Mouse (Mus musculus) forebrain, embryonic 13.5 days (tissue): ENCODE measurements around the gene Bcar3. TPM values are rescaled to one million over a fixed set of nuclear protein-coding genes. Genes with fewer than 3 reads are reported as not detected.

ENCODE experiments used
- ATAC-seq: fragments of 200-750 bp; cut with Nextera tagmentation; 2 replicates; pipeline ENCODE4 v1.8.0; 2017
- H3K27ac ChIP-seq: fragments of 300-500 bp; sonication (generic); 2 replicates; pipeline ENCODE4 v1.5.1; 2015; ENCODE audit warnings: inconsistent platforms, mild to moderate bottlenecking, moderate library complexity
- H3K27me3 ChIP-seq: fragments of 300-500 bp; sonication (generic); 2 replicates; pipeline ENCODE4 v1.6.1; 2015; ENCODE audit warnings: mild to moderate bottlenecking, inconsistent platforms
- H3K36me3 ChIP-seq: fragments of 300-500 bp; sonication (generic); 2 replicates; pipeline ENCODE4 v1.6.1; 2015; ENCODE audit warnings: mild to moderate bottlenecking, inconsistent platforms; ENCODE audit not compliant: poor library complexity, severe bottlenecking
- H3K4me1 ChIP-seq: fragments of 300-500 bp; sonication (generic); 2 replicates; pipeline ENCODE4 v1.6.1; 2015; ENCODE audit warnings: inconsistent platforms
- H3K4me2 ChIP-seq: fragments of 300-500 bp; sonication (generic); 2 replicates; pipeline ENCODE4 v1.6.1; 2015; ENCODE audit warnings: inconsistent platforms, mild to moderate bottlenecking, moderate library complexity
- H3K4me3 ChIP-seq: fragments of 300-500 bp; sonication (generic); 2 replicates; pipeline ENCODE4 v1.5.1; 2015; ENCODE audit warnings: mild to moderate bottlenecking, inconsistent platforms
- H3K9ac ChIP-seq: fragments of 300-500 bp; sonication (generic); 2 replicates; pipeline ENCODE4 v1.6.1; 2015; ENCODE audit warnings: mild to moderate bottlenecking, inconsistent platforms
- H3K9me3 ChIP-seq: fragments of 300-500 bp; sonication (generic); replicated peaks from 2 replicates; pipeline ENCODE4 v1.6.1; 2016; ENCODE audit warnings: inconsistent platforms
- WGBS: fragments of 180-500 bp; shearing (Covaris S2); methylation state at CpG from one replicate; pipeline ENCODE4 v1.1.7; 2015; 5-methylcytosine and 5-hydroxymethylcytosine counted together
- polyA plus RNA-seq: library from polyadenylated mRNA; unstranded; fragments of >200 nt; fragmentation: Nextera tagmentation; extraction: Ambion mirVana; gene quantifications from 2 replicates; pipeline ENCODE4 v1.2.1, GENCODE M21; 2015

The Bcar3 gene
- polyA plus RNA-seq, 1 experiment from 2014 or later: 6.0 TPM

- H3K27ac ChIP-seq: no peak overlapping the region
- ATAC-seq: no peak
- no peak overlapping the region for H3K4me3 ChIP-seq
- no peaks in the 10 kb centered on the region for H3K4me1 ChIP-seq
- no peaks in the 10 kb centered on the region for H3K9me3 ChIP-seq
- no peak overlapping the region for H3K9ac ChIP-seq
- H3K4me2 ChIP-seq: no peak overlapping the region
- H3K36me3 ChIP-seq: no peaks in the 10 kb centered on the region
- H3K27me3 ChIP-seq: no peaks in the 10 kb centered on the region
- 85% methylated on average over 9 of the region's 9 CpGs for WGBS
Observed at GRCm38 (mm10) chr3:122322226-122322625, 28.3 kb downstream of the Bcar3 start.

- Histone ChIP-seq H3K4me3 (no peak overlapping the region), H3K27me3 (no peaks in the 10 kb centered on the region), H3K9ac (no peak overlapping the region), H3K36me3 (no peaks in the 10 kb centered on the region), H3K4me2 (no peak overlapping the region), H3K27ac (no peak overlapping the region), H3K9me3 (no peaks in the 10 kb centered on the region), H3K4me1 (no peaks in the 10 kb centered on the region)
- 86% methylated on average over 6 of the region's 6 CpGs for WGBS
- ATAC-seq: no peak
Observed at GRCm38 (mm10) chr3:122323841-122324240, 29.9 kb downstream of the Bcar3 start.

DNA sequence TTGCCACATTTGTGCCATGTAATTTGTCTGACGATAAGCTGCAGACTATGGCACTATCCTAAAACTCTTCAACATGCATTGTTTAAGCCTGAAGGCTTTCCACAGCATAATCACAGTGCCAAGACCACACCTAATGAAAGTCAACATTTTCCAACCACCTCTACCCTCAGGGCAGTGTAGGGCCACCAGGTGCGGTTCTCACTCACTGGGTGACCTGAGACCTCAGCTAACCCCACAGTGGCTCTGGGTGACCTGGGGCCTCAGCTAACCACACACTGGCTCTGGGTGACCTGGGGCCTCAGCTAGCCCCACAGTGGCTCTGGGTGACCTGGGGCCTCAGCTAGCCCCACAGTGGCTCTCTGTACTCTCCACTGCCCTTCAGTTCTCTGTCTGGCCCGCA is 30.6 kb downstream of the Bcar3 start:
- Histone ChIP-seq H3K4me1 (no peaks in the 10 kb centered on the region), H3K9me3 (no peaks in the 10 kb centered on the region), H3K4me3 (no peak overlapping the region), H3K4me2 (no peak overlapping the region), H3K36me3 (no peaks in the 10 kb centered on the region), H3K9ac (no peak overlapping the region), H3K27me3 (no peaks in the 10 kb centered on the region), H3K27ac (no peak overlapping the region)
- 96% methylated on average over 3 of the region's 3 CpGs for WGBS
- ATAC-seq: no peak

DNA sequence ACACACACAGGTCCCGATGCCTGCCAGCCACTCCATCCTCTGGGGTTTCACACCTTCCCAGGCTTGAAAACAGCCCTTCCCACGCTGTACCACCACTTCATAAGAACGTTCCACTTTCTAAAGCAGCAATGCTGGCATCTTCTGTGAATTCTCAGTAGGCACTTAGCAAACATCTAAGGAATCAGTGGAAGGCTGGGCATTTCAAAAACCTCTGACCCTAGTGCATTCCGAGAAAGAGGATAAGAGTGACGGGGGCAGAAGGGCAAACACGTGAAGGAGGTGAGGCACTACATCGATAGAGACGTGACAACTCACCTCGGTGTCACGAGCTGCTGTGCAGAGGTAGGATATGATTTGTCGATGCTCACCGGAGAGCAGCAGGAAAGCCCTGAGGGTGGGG is 36.5 kb downstream of the Bcar3 start:
- Histone ChIP-seq H3K27me3 (no peaks in the 10 kb centered on the region), H3K9me3 (no peaks in the 10 kb centered on the region), H3K4me2 (no peak overlapping the region), H3K4me3 (no peak overlapping the region), H3K36me3 (no peaks in the 10 kb centered on the region), H3K27ac (no peak overlapping the region), H3K9ac (no peak overlapping the region), H3K4me1 (peaks cover 8% of the 10 kb centered on the region; the same call in 1 of the 2 replicates)
- no peak for ATAC-seq
- 86% methylated on average over 12 of the region's 12 CpGs for WGBS

DNA sequence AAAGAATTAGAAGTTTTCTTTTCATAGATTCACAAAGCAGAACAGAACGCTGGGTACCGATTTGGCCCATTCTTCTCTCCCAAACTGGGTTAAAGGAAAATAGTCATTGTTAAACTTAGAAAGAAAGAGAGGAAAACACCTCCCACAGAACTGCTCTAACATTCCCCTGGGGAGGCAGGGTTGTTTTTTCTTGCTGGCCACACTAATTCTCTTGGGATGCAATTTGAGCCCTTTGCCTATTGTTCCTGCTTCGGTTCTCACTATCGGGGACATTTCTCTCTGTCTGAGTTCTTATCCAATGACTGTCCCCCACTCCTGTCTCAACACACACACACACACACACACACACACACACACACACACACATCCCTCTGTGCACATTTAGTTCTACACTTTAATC is 39.6 kb downstream of the Bcar3 start:
- Histone ChIP-seq H3K27ac (no peak overlapping the region), H3K4me1 (peaks cover 8% of the 10 kb centered on the region; the same call in 1 of the 2 replicates), H3K4me3 (no peak overlapping the region), H3K36me3 (no peaks in the 10 kb centered on the region), H3K9me3 (no peaks in the 10 kb centered on the region), H3K27me3 (no peaks in the 10 kb centered on the region), H3K9ac (no peak overlapping the region), H3K4me2 (no peak overlapping the region)
- ATAC-seq: no peak
- WGBS: 10% methylated on average over 4 of the region's 4 CpGs

DNA sequence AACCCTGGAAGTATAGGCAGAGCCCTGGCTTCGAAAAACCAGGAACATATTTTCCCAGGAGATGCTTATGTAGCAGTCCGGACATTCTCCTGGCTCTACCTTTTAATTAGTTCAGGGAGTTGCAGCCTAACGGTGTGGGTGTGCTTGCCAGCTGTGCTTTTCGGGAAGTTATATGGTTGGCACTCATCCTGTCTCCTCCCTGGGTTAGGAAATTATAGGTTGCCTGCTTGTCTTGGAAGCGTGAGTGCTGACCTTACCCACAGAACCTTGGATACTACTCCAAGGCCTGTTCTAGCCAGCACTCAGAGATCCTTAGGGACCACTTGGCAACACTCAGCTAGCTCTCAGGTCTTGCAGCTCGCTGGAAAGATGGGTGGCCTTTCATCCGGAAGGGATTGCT is 40.0 kb downstream of the Bcar3 start:
- H3K36me3 ChIP-seq: no peaks in the 10 kb centered on the region

GRCm38 (mm10) chr3:122334375-122334774 is 40.4 kb downstream of the Bcar3 start:
- Histone ChIP-seq H3K27me3 (no peaks in the 10 kb centered on the region), H3K9ac (no peak overlapping the region), H3K4me3 (no peak overlapping the region), H3K4me2 (no peak overlapping the region), H3K36me3 (no peaks in the 10 kb centered on the region), H3K27ac (no peak overlapping the region), H3K4me1 (peaks cover 8% of the 10 kb centered on the region; the same call in 1 of the 2 replicates), H3K9me3 (no peaks in the 10 kb centered on the region)
- 83% methylated on average over 7 of the region's 7 CpGs for WGBS
- no peak for ATAC-seq

More for the DNA sequence above, 40.0 kb downstream of the Bcar3 start:
- 50% methylated on average over 7 of the region's 7 CpGs for WGBS
- Histone ChIP-seq H3K4me3 (no peak overlapping the region), H3K27ac (no peak overlapping the region), H3K4me1 (peaks cover 8% of the 10 kb centered on the region; the same call in 1 of the 2 replicates), H3K9me3 (no peaks in the 10 kb centered on the region), H3K4me2 (no peak overlapping the region), H3K27me3 (no peaks in the 10 kb centered on the region), H3K9ac (no peak overlapping the region)
- ATAC-seq: no peak

GRCm38 (mm10) chr3:122336030-122336429 is 42.1 kb downstream of the Bcar3 start:
- ATAC-seq: no peak
- H3K27ac ChIP-seq: no peak overlapping the region
- no peaks in the 10 kb centered on the region for H3K36me3 ChIP-seq
- peaks cover 8% of the 10 kb centered on the region; the same call in 1 of the 2 replicates for H3K4me1 ChIP-seq
- H3K9me3 ChIP-seq: no peaks in the 10 kb centered on the region
- H3K4me2 ChIP-seq: no peak overlapping the region
- no peak overlapping the region for H3K4me3 ChIP-seq
- no peak overlapping the region for H3K9ac ChIP-seq
- no peaks in the 10 kb centered on the region for H3K27me3 ChIP-seq
- 81% methylated on average over 4 of the region's 4 CpGs for WGBS

DNA sequence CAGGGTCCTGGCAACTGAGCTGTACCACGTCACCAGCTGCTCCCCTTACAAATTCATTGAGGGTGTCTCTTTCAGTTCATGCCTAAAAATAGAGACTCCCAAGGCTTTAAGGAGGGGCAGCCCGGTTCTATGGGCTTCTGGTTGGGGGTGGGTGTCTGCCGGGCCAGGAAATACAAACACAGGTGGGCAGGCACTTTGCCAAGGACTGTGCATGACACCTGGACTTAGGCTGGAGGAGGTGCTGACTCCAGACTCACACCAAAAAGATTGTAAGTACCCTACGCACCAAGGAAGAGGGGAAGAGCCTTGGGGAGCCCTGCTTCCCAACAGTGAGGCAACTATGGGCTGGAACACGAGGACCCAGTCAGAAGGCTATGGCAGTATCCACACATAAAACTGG is 44.1 kb downstream of the Bcar3 start:
- no peak for ATAC-seq
- H3K9ac ChIP-seq: no peak overlapping the region
- 73% methylated on average over 5 of the region's 5 CpGs for WGBS
- no peak overlapping the region for H3K4me2 ChIP-seq
- H3K9me3 ChIP-seq: no peaks in the 10 kb centered on the region
- H3K27ac ChIP-seq: no peak overlapping the region
- H3K36me3 ChIP-seq: no peaks in the 10 kb centered on the region
- H3K4me1 ChIP-seq: peaks cover 8% of the 10 kb centered on the region; the same call in 1 of the 2 replicates
- no peak overlapping the region for H3K4me3 ChIP-seq
- no peaks in the 10 kb centered on the region for H3K27me3 ChIP-seq

- Histone ChIP-seq H3K9me3 (no peaks in the 10 kb centered on the region), H3K4me3 (no peak overlapping the region), H3K4me1 (peaks cover 2% of the 10 kb centered on the region; the same call in 1 of the 2 replicates), H3K9ac (no peak overlapping the region), H3K4me2 (no peak overlapping the region), H3K27me3 (no peaks in the 10 kb centered on the region), H3K27ac (no peak overlapping the region), H3K36me3 (no peaks in the 10 kb centered on the region)
- ATAC-seq: no peak
- WGBS: 90% methylated on average over 7 of the region's 7 CpGs
Observed at GRCm38 (mm10) chr3:122338897-122339296, 45.0 kb downstream of the Bcar3 start.

DNA sequence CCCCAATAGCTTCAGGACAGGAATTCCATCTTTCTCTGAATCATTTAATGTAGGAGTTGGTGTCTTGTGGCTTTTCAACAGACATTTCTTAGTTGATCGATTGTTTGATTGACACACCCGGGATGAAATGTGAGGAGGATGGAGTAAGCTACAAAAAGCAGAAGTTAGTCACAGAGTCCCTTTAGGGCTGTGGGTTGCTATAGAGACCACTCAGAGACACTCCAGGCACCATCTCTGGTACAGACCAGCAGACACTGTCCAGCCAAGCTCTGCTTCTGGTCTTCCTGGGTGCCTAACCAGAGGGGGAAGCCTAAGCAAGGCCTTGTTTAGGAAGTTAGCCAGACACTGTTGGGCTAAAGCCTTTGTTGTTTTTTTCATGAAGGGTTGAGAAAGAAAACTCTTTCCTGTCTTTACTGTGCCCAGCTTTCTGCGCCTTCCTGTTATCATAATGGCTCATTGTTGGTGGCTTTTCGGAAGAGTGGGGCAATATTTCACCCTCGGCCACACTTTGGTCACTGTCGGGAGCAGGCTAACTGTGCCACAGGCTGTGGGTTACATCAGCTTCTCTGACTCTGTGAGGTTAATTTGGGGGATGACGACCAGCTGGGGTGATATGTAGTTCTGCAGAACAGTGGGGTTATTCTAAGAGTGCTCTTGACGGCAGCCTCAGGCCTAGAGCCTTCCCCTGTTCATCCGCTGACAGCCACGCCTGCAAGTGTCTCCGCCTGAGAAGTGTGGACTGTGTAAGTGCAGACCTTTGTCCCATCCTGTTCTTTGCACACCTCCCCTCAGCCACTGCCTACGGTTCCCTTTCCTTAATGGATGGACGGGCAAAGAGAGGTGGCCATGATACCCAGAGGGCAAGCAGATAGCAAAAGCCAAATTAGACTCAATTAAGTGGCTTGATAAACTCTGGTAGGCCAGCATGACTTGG is 46.5 kb downstream of the Bcar3 start:
- H3K4me3 ChIP-seq: no peak overlapping the region
- H3K27ac ChIP-seq: no peak overlapping the region
- 86% methylated on average over 13 of the region's 13 CpGs for WGBS
- no peaks in the 10 kb centered on the region for H3K27me3 ChIP-seq
- H3K9ac ChIP-seq: no peak overlapping the region
- H3K4me1 ChIP-seq: no peaks in the 10 kb centered on the region
- no peak for ATAC-seq
- no peaks in the 10 kb centered on the region for H3K36me3 ChIP-seq
- H3K9me3 ChIP-seq: no peaks in the 10 kb centered on the region
- H3K4me2 ChIP-seq: no peak overlapping the region

DNA sequence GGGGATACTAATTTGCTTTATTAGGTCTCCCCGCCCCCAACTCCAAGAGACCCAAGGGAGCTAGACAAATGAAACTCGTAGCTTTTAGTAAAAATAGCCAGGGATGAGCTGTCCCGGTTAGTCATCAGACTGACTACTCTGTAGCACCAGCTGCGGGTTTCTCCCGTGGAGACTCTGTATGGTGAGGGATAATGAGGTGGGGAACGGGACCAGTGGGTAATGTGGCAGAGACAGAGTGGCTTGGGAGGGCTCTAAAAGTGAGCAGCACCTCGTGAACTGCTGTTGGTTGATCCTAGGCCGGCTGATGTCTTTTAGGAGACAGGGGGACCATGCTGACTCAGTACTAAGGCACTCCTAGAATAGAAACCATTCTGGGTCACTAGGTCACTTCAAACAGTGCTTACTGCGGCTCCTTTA is 49.5 kb downstream of the Bcar3 start:
- WGBS: 75% methylated on average over 9 of the region's 9 CpGs
- no peak overlapping the region for H3K27ac ChIP-seq
- no peaks in the 10 kb centered on the region for H3K4me1 ChIP-seq
- no peaks in the 10 kb centered on the region for H3K27me3 ChIP-seq
- no peak overlapping the region for H3K4me2 ChIP-seq
- no peak for ATAC-seq
- H3K36me3 ChIP-seq: no peaks in the 10 kb centered on the region
- no peak overlapping the region for H3K4me3 ChIP-seq
- no peak overlapping the region for H3K9ac ChIP-seq
- H3K9me3 ChIP-seq: no peaks in the 10 kb centered on the region
